Comparison of ENCODE assay signal across 21 mouse cellular contexts in the genomic region with DNA sequence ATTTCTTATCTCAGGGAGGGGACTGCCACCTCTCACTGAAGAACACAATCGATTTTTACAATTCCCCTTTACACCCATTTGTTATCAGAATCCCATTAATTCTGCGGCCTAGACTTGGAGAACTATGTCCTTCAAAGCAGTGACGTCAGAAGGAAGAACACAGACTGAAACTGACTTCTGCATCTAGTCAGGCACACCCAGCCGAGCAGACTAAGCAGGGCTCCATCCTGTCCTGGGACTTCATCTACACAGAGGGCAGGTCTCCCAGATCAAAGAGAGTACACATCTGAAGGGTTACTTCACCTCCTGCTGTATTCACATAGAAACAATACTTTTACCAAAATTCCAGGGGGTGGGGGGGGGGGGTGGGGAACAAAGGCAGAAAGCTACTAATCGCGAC.
A peak's percentile ranks its signal among the peaks of the same experiment; 100 is the strongest.
DNase-seq lines count a peak whose midpoint lies in the region; ATAC-seq and TF ChIP-seq lines count a peak whose summit lies in the region.
"Had no signal": no experiment of that assay in that cellular context is flagged by ENCODE, and none has a peak within 500 bp of the region (broad histone marks: within the 10 kb centered on the region; RNA-seq: fewer than 3 reads in every experiment).

No protein-coding gene starts in this region.

- no peak overlapping the region for H3K27ac ChIP-seq in kidney, adult 2 months (ENCODE audit: insufficient read depth, low read depth, low read length)
- no peak overlapping the region for H3K27ac ChIP-seq in kidney, embryonic 14.5 days (ENCODE audit: low read depth, low read length)
- H3K27ac ChIP-seq in neural tube, embryonic 15.5 days (replicated peaks): no peak overlapping the region
- H3K27ac ChIP-seq: embryonic facial prominence, embryonic 15.5 days; forebrain, embryonic 10.5 days; heart, embryonic 13.5 days; limb, embryonic 12.5 days; liver, embryonic 14.5 days; neural tube, embryonic 12.5 days had no signal

- H3K9me3 ChIP-seq in kidney, embryonic 14.5 days (ENCODE audit: control insufficient read depth, low read length): no peaks in the 10 kb centered on the region
- no peaks in the 10 kb centered on the region for H3K9me3 ChIP-seq in neural tube, embryonic 15.5 days (replicated peaks)
- H3K9me3 ChIP-seq: embryonic facial prominence, embryonic 15.5 days; forebrain, embryonic 10.5 days; heart, embryonic 13.5 days; limb, embryonic 12.5 days; neural tube, embryonic 12.5 days had no signal

- no peak for TF ChIP-seq POLR2A in kidney, adult 2 months (IDR thresholded peaks at IDR 0.05; ENCODE audit: low read depth, low read length)

- H3K4me2 ChIP-seq in kidney, embryonic 14.5 days (replicated peaks; ENCODE audit: low read depth, low read length): no peak overlapping the region
- H3K4me2 ChIP-seq in neural tube, embryonic 15.5 days: no peak overlapping the region
- H3K4me2 ChIP-seq: embryonic facial prominence, embryonic 15.5 days; heart, embryonic 13.5 days; neural tube, embryonic 12.5 days had no signal

- no peaks in the 10 kb centered on the region for H3K27me3 ChIP-seq in kidney, adult 2 months (replicated peaks; ENCODE audit: control insufficient read depth, insufficient read depth, low read length)
- no peaks in the 10 kb centered on the region for H3K27me3 ChIP-seq in kidney, embryonic 14.5 days (ENCODE audit: control insufficient read depth, insufficient read depth, low read length)
- no peaks in the 10 kb centered on the region for H3K27me3 ChIP-seq in neural tube, embryonic 15.5 days (replicated peaks)
- H3K27me3 ChIP-seq: embryonic facial prominence, embryonic 15.5 days; heart, embryonic 13.5 days; limb, embryonic 12.5 days; neural tube, embryonic 12.5 days had no signal

- no peak for ATAC-seq in kidney, embryonic 14.5 days (ENCODE audit: low FRiP score, low TSS enrichment)
- ATAC-seq in neural tube, embryonic 15.5 days (ENCODE audit: low FRiP score): no peak
- ATAC-seq in granulocyte monocyte progenitor cell, adult 5-6 weeks (replicated peaks; ENCODE audit: poor library complexity, severe bottlenecking): no peak
- ATAC-seq: inflammation-experienced regulatory T-cells, adult 6 months had no signal

- H3K4me1 ChIP-seq in kidney, adult 2 months (ENCODE audit: control insufficient read depth, insufficient read depth, low read length): peaks cover 17% of the 10 kb centered on the region
- peaks cover 38% of the 10 kb centered on the region for H3K4me1 ChIP-seq in kidney, embryonic 14.5 days (ENCODE audit: control insufficient read depth, insufficient read depth, low read length)
- peaks cover 56% of the 10 kb centered on the region for H3K4me1 ChIP-seq in neural tube, embryonic 15.5 days

- H3K4me3 ChIP-seq in kidney, adult 2 months (ENCODE audit: insufficient read depth, low read depth, low read length): no peak overlapping the region
- H3K4me3 ChIP-seq in kidney, embryonic 14.5 days (ENCODE audit: low read length): no peak overlapping the region
- H3K4me3 ChIP-seq in neural tube, embryonic 15.5 days (replicated peaks): no peak overlapping the region
- H3K4me3 ChIP-seq: embryonic facial prominence, embryonic 15.5 days; forebrain, embryonic 10.5 days; heart, embryonic 13.5 days; left cerebral cortex, adult 2 months; limb, embryonic 12.5 days; neural tube, embryonic 12.5 days had no signal

- peak; percentile 11 for DNase-seq in adrenal gland, postnatal 14 days
- DNase-seq in adrenal gland, postnatal 4 days (ENCODE audit: low spot score in 2 of 2): no peak
- peak; percentile 22 for DNase-seq in kidney, adult 2 months
- DNase-seq in neural tube, embryonic 10.5 days (ENCODE audit: extremely low spot score, low spot score): peak; percentile 9
- no peak for DNase-seq in right cerebral cortex, postnatal 36 days (ENCODE audit: low spot score in 2 of 2)
- DNase-seq: adrenal gland, postnatal 25 days; cerebellum, adult 8-10 months; gastrocnemius, postnatal 10 days; kidney, postnatal 25 days; thymus, postnatal 25 days had no signal

- no peak for TF ChIP-seq CTCF in kidney, adult 2 months (conservative IDR thresholded peaks at IDR 0.05; ENCODE audit: insufficient read depth, insufficient read length, low read depth, low read length)

- WGBS in kidney, adult 2 months: 55% methylated on average over 6 of the region's 6 CpGs
- WGBS in kidney, embryonic 14.5 days: 33% methylated on average over 6 of the region's 6 CpGs
- 30% methylated on average over 6 of the region's 6 CpGs for WGBS in neural tube, embryonic 15.5 days

- H3K36me3 ChIP-seq in kidney, adult 2 months (ENCODE audit: control insufficient read depth, insufficient read depth, low read length): no peaks in the 10 kb centered on the region
- no peaks in the 10 kb centered on the region; the same call in 1 of the 2 replicates for H3K36me3 ChIP-seq in kidney, embryonic 14.5 days (ENCODE audit: control insufficient read depth, insufficient read depth, low read length)
- no peaks in the 10 kb centered on the region for H3K36me3 ChIP-seq in neural tube, embryonic 15.5 days
- H3K36me3 ChIP-seq: embryonic facial prominence, embryonic 15.5 days; heart, embryonic 13.5 days; limb, embryonic 12.5 days; neural tube, embryonic 12.5 days had no signal

- H3K9ac ChIP-seq in kidney, embryonic 14.5 days (ENCODE audit: low read depth, low read length): no peak overlapping the region
- no peak overlapping the region for H3K9ac ChIP-seq in neural tube, embryonic 15.5 days (replicated peaks)
- H3K9ac ChIP-seq: embryonic facial prominence, embryonic 15.5 days; heart, embryonic 13.5 days; limb, embryonic 12.5 days; liver, embryonic 14.5 days; neural tube, embryonic 12.5 days had no signal

Comparison
In these comparisons a context has a peak if more than half of its experiments do, and no peak if none do; other contexts are left out.
1. DNase-seq: peak in adrenal gland, postnatal 14 days (single experiment), kidney, adult 2 months (single experiment) and neural tube, embryonic 10.5 days (single experiment); none in adrenal gland, postnatal 4 days (0 of 2) and right cerebral cortex, postnatal 36 days (0 of 2).